Mouse (Mus musculus) embryonic fibroblast, embryonic 13.5 days (primary cell): Measurements from ENCODE around the gene Klk4.

Experiments used
- CTCF ChIP-seq: IDR thresholded peaks from 2 replicates; pipeline ENCODE4 v1.5.1; 2011; ENCODE audit warnings: mild to moderate bottlenecking, control low read depth, low read length, moderate library complexity, borderline replicate concordance; ENCODE audit not compliant: insufficient read depth
- POLR2A ChIP-seq: IDR thresholded peaks from 2 replicates; pipeline ENCODE4 v1.6.1; 2011; ENCODE audit warnings: low read depth, mild to moderate bottlenecking, control low read depth, low read length, moderate library complexity

DNA sequence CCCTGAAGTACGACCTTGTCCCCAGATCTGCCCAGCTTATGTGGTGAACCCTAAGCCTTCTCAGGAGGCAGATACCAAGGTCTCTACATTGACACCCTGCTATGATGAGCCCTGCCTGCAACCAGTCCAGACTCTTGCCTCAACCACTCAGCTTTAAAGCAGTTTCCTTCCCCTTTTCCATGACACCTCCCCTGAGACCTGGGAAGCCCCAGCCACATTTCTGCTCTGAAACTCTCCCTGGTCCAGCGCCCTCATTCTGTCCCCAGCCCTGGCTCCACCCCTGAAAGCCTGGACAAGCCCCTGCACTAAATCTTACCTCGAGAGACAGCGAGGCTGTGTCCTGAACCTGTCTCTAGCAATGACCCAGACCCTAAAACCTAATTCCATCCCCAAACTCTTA lies 1.9 kb downstream of the Klk4 start:
- TF ChIP-seq CTCF (no peak), POLR2A (no peak)
